Mouse (Mus musculus) hindbrain, postnatal 0 days (tissue): Measurements from ENCODE around the gene Polr1a. TPM values are rescaled to one million over a fixed set of nuclear protein-coding genes. Genes with fewer than 3 reads are reported as not detected.

Source experiments
- ATAC-seq: fragments of 200-750 bp; cut with Nextera tagmentation; 2 replicates; pipeline ENCODE4 v1.8.0; 2017; ENCODE audit warnings: mild to moderate bottlenecking, moderate TSS enrichment, moderate library complexity
- DNase-seq: peaks from one replicate; pipeline ENCODE4 v3.0.0-alpha.2; 2015; ENCODE audit warnings: low spot score
- H3K27ac ChIP-seq: fragments of 300-500 bp; sonication (generic); 2 replicates; pipeline ENCODE4 v1.5.1; 2014; ENCODE audit warnings: mild to moderate bottlenecking
- H3K27me3 ChIP-seq: fragments of 300-500 bp; sonication (generic); 2 replicates; pipeline ENCODE4 v1.6.1; 2014; ENCODE audit warnings: low read length, mixed read lengths; ENCODE audit not compliant: insufficient read depth
- H3K36me3 ChIP-seq: fragments of 300-500 bp; sonication (generic); 2 replicates; pipeline ENCODE4 v1.6.1; 2014; ENCODE audit warnings: low read length, mixed read lengths; ENCODE audit not compliant: insufficient read depth
- H3K4me1 ChIP-seq: fragments of 300-500 bp; sonication (generic); 2 replicates; pipeline ENCODE4 v1.6.1; 2014; ENCODE audit warnings: antibody characterized with exemption, low read length, mixed read lengths; ENCODE audit not compliant: insufficient read depth
- H3K4me2 ChIP-seq: fragments of 300-500 bp; sonication (generic); 2 replicates; pipeline ENCODE4 v1.6.1; 2014; ENCODE audit warnings: low read depth, mild to moderate bottlenecking, low read length, moderate library complexity, mixed read lengths
- H3K4me3 ChIP-seq: fragments of 300-500 bp; sonication (generic); 2 replicates; pipeline ENCODE4 v1.5.1; 2014; ENCODE audit warnings: low read length
- H3K9ac ChIP-seq: fragments of 300-500 bp; sonication (generic); replicated peaks from 2 replicates; pipeline ENCODE4 v1.6.1; 2014; ENCODE audit warnings: mild to moderate bottlenecking, low read length, moderate library complexity, mixed read lengths
- H3K9me3 ChIP-seq: fragments of 300-500 bp; sonication (generic); 2 replicates; pipeline ENCODE4 v1.6.1; 2016; ENCODE audit warnings: low read length, mixed read lengths
- CTCF ChIP-seq: IDR thresholded peaks from 2 replicates; pipeline ENCODE4 v1.5.1; 2016; ENCODE audit warnings: antibody characterized with exemption, control low read depth, low read depth
- WGBS: fragments of 180-500 bp; shearing (Covaris S2); extraction: QIAGEN DNeasy Blood & Tissue Kit; methylation state at CpG from one replicate; pipeline ENCODE4 v1.1.7; 2014; 5-methylcytosine and 5-hydroxymethylcytosine counted together
- polyA plus RNA-seq: library from polyadenylated mRNA; unstranded; fragments of >200 nt; fragmentation: Nextera tagmentation; extraction: Ambion mirVana; gene quantifications from 2 replicates; pipeline ENCODE4 v1.2.1, GENCODE M21; 2015
- total RNA-seq: library from RNA; depleted of rRNA; stranded (reverse); fragments of >200 nt; gene quantifications from 2 replicates; pipeline ENCODE4 v1.2.3, GENCODE M21; 2014

Polr1a gene
- total and polyA plus RNA-seq, 2 experiments from 2014 or later = 15.0 to 22.3 TPM

DNA sequence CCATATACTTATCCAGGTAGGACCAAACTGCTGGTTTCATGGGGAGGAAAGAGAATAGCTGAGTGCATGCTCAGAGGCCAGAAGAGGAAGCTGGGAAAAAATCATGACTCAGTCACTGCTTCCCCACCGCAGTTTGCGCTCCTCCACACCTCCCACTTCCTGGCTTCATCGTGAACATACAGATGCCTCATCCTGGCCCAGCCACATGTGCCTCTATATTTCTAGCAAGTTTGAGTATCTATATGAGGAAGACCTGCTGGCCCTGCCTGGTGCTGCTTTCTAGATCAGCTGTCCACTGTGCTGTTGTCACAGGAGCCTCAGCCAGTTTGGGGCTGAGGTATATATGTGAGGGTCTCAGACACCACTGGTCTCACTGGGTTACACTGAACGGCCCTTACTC lies 72.6 kb downstream of the Polr1a start:
- Histone ChIP-seq H3K4me2 (no peak overlapping the region), H3K27ac (no peak overlapping the region), H3K36me3 (peaks cover 8% of the 10 kb centered on the region; the same call in 1 of the 2 replicates), H3K4me3 (no peak overlapping the region), H3K27me3 (no peaks in the 10 kb centered on the region), H3K9ac (no peak overlapping the region), H3K9me3 (no peaks in the 10 kb centered on the region), H3K4me1 (no peaks in the 10 kb centered on the region)
- DNase-seq = no peak
- WGBS = 90% methylated on average over 4 of the region's 4 CpGs
- no peak for ATAC-seq
- TF ChIP-seq CTCF = no peak

DNA sequence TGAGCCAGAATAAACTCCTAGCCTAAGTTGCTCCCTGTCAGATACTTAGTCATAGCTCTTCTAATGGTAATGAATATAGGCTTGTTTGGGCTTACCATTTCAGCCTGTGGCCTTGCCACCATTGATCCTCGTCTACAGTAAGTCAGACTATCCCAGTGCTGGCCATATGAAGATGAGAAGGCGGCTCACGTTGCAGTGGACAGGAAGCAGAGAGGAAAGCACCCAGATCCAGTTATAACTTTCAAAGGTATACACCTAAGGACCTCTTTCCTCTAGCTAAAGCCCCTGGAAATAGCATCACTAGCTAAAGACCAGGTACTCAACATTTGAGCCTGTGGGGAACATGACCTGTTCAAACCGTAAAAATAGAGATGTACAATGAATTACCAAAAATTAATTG lies 77.1 kb downstream of the Polr1a start:
- Histone ChIP-seq H3K4me3 (no peak overlapping the region), H3K4me2 (no peak overlapping the region), H3K27ac (no peak overlapping the region), H3K4me1 (peaks cover 14% of the 10 kb centered on the region; the same call in 1 of the 2 replicates), H3K36me3 (no peaks in the 10 kb centered on the region), H3K9ac (no peak overlapping the region), H3K9me3 (no peaks in the 10 kb centered on the region), H3K27me3 (no peaks in the 10 kb centered on the region)
- no peak for DNase-seq
- no peak for TF ChIP-seq CTCF
- no peak for ATAC-seq
- WGBS = 91% methylated on average over 4 of the region's 4 CpGs

DNA sequence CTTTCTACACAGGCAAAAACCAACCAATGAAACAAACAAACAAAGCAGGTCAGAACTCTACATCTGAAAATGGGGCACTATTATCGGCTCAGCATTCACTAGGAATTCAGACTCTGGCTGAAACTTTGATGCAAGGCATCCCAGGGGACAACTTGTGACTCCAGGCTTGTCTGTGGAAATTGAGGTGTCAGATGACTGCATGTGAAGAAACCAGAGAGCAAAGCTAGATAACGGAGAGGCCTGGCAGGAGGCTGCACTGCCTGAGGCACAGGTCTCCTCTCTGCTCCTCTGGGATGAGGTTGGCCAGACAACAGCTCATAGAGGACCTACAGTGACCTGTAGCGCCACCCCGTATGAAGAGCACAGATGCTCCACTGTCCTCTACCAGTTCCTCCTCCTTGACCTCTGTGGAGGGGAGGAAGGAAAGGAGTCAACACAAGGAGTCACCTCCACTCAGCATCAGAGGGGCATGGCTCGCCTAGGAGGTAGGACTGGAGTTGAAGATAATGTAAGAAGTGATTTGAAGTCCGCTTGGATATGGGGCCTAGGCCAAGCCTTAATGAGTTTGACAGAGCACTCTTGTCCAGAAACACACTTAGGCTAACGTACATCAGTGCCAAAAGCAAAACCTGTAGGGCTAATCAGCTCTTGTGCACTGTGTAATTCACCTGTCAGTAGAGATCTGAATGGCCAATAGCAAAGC lies 78.8 kb downstream of the Polr1a start:
- no peak for DNase-seq
- WGBS = 80% methylated on average over 7 of the region's 7 CpGs
- H3K9ac ChIP-seq = no peak overlapping the region
- TF ChIP-seq CTCF = no peak
- no peaks in the 10 kb centered on the region for H3K9me3 ChIP-seq
- no peaks in the 10 kb centered on the region for H3K36me3 ChIP-seq
- no peak overlapping the region for H3K4me2 ChIP-seq
- no peaks in the 10 kb centered on the region for H3K27me3 ChIP-seq
- peaks cover 18% of the 10 kb centered on the region; the same call in 1 of the 2 replicates for H3K4me1 ChIP-seq
- H3K4me3 ChIP-seq = no peak overlapping the region
- no peak overlapping the region for H3K27ac ChIP-seq
- no peak for ATAC-seq

DNA sequence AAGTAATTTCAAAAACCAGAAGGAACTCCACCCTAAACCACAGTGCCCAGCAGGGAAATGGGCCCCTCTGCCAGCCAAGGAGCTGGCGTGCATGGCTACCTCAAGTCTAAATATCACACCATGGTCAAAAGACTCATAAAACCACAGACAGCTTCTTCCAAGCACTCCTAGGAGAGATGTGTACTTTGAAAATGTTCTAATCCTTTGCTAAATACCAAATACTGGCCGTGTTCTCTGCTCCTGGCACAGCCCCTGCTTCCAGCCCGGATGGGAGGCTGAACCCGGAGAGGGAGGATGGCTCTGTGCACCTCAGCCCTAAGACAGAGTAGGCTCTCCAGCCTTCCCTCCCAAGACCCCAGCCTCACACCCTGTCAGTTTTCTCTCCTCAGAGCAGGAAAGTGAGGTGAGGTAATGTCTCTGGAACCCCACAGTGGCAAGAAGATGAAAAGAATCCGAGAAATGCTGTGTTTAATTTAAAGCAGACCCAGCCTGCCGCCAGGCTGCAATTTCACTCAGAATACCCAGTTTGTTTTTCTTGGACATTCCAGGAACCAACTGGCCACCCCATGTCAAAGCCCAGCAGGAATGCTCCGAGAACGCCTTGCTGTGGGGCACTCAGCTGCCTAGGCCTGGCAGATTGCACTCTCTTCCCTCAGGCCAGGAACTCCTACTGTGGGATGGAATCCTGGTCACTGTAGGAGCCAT lies 80.9 kb downstream of the Polr1a start:
- peak; percentile 26 for TF ChIP-seq CTCF
- peak; percentile 25 for DNase-seq
- WGBS = 41% methylated on average over 8 of the region's 8 CpGs
- Histone ChIP-seq H3K4me2 (no peak overlapping the region), H3K36me3 (no peaks in the 10 kb centered on the region), H3K4me3 (no peak overlapping the region), H3K9ac (no peak overlapping the region), H3K9me3 (no peaks in the 10 kb centered on the region), H3K27ac (peak overlapping the region; percentile 52; the same call in 1 of the 2 replicates), H3K4me1 (peaks cover 18% of the 10 kb centered on the region; the same call in 1 of the 2 replicates), H3K27me3 (no peaks in the 10 kb centered on the region)
- peak; percentile 27; the same call in 1 of the 2 replicates for ATAC-seq

DNA sequence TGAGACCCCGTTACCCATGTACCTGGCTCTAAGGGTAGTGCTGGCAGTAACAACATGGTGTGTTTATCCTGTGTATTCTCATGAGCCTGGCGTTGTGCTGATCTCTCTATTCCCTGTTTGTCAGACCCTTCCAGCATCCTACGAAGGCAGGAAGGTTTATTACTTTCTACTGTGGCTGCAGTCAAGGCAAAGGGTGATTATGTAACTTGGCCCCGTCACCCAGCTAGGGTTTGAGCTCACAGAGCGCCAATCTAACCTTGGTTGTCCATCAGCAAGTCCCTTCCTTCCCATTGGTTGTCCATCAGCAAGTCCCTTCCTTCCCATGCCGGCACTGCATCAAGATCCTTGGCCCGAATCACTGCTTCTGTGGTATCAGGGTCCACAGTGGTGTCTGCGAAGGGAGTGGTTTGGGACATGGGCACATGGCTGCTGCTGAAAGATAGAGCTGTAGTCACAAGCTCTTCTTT lies 81.6 kb downstream of the Polr1a start:
- Histone ChIP-seq H3K4me1 (peaks cover 18% of the 10 kb centered on the region; the same call in 1 of the 2 replicates), H3K27me3 (no peaks in the 10 kb centered on the region), H3K4me2 (no peak overlapping the region), H3K36me3 (no peaks in the 10 kb centered on the region), H3K27ac (peak overlapping the region; percentile 52; the same call in 1 of the 2 replicates), H3K9ac (no peak overlapping the region), H3K9me3 (no peaks in the 10 kb centered on the region), H3K4me3 (no peak overlapping the region)
- TF ChIP-seq CTCF = no peak
- WGBS = 66% methylated on average over 8 of the region's 8 CpGs
- ATAC-seq = no peak
- DNase-seq = no peak

DNA sequence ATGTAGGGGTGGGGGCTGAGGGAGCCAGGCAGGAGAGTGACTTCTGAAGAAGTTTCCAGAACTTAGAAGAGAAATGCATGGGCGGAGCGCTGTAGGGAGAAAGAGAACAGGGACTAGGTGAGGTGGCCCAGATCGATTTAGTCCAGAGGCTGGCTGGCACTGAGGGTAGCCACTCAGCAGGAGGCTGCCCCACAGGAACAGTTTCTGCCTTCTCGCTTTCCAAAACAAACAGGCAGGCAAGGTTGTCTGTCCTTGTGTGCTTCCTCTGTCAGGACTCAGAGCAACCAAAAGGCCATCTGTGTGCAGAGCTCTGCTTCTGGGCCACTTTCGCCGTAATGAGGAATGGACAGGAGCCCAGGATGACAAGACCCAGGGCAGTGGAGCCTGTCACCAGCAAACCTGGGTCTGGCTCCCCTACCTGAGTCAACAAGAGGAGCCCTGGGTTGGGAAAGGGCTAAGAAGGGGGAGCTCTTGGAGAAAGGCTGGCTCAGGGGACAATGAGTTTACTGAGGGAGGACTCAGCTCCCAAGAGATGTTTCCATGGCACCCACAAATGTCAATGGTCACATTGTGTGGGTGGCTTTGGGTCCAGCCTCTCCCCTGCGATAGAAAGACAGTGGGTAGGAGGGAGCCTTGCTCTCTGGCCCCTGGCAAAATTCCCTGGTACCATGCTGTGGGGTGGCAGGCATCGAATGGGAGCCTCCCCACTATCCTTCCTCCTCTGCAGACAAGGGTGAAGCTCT lies 82.5 kb downstream of the Polr1a start:
- Histone ChIP-seq H3K36me3 (no peaks in the 10 kb centered on the region), H3K9me3 (no peaks in the 10 kb centered on the region), H3K27me3 (no peaks in the 10 kb centered on the region), H3K4me3 (no peak overlapping the region), H3K4me2 (no peak overlapping the region), H3K9ac (no peak overlapping the region), H3K27ac (peak overlapping the region; percentile 52), H3K4me1 (peaks cover 18% of the 10 kb centered on the region; the same call in 1 of the 2 replicates)
- 51% methylated on average over 8 of the region's 8 CpGs for WGBS
- DNase-seq (peak; percentile 59), ATAC-seq (peak; percentile 90)
- no peak for TF ChIP-seq CTCF
